Mouse (Mus musculus) liver, postnatal 0 days (tissue): ENCODE data around the gene Cep170b.

ENCODE experiments used
- CTCF ChIP-seq: sonication (generic); IDR thresholded peaks from 2 replicates; pipeline ENCODE4 v1.5.1; 2016; ENCODE audit warnings: antibody characterized with exemption, low read depth
- EP300 ChIP-seq: IDR thresholded peaks from 2 replicates; pipeline ENCODE4 v1.6.1; 2016; ENCODE audit warnings: antibody characterized with exemption, low read depth, mild to moderate bottlenecking

GRCm38 (mm10) chr12:112702374-112703320 is 17.6 kb upstream of the Cep170b start:
- TF ChIP-seq CTCF, result no peak
- no peak for TF ChIP-seq EP300
